Mouse (Mus musculus) heart, embryonic 11.5 days (tissue): Measurements from ENCODE around the gene Dnlz. TPM values are rescaled to one million over a fixed set of nuclear protein-coding genes. Genes with fewer than 3 reads are reported as not detected.
A peak's percentile ranks its signal among the peaks of the same experiment; 100 is the strongest.

Experiments
- ATAC-seq: fragments of 200-750 bp; cut with Nextera tagmentation; replicated peaks from 2 replicates; pipeline ENCODE4 v1.8.0; 2017; ENCODE audit warnings: moderate library complexity; ENCODE audit not compliant: insufficient number of reproducible peaks, low FRiP score, low TSS enrichment
- H3K27ac ChIP-seq: fragments of 300-500 bp; sonication (generic); 2 replicates; pipeline ENCODE4 v1.5.1; 2014; ENCODE audit warnings: mild to moderate bottlenecking, low read depth, low read length
- H3K27me3 ChIP-seq: fragments of 300-500 bp; sonication (generic); 2 replicates; pipeline ENCODE4 v1.6.1; 2014; ENCODE audit warnings: mild to moderate bottlenecking, low read length, mixed read lengths; ENCODE audit not compliant: control insufficient read depth, insufficient read depth
- H3K36me3 ChIP-seq: fragments of 300-500 bp; sonication (generic); 2 replicates; pipeline ENCODE4 v1.6.1; 2014; ENCODE audit warnings: mild to moderate bottlenecking, low read length, moderate library complexity, mixed read lengths; ENCODE audit not compliant: control insufficient read depth, insufficient read depth
- H3K4me1 ChIP-seq: fragments of 300-500 bp; sonication (generic); 2 replicates; pipeline ENCODE4 v1.6.1; 2014; ENCODE audit warnings: low read length; ENCODE audit not compliant: control insufficient read depth, insufficient read depth
- H3K4me2 ChIP-seq: fragments of 300-500 bp; sonication (generic); 2 replicates; pipeline ENCODE4 v1.6.1; 2014; ENCODE audit warnings: mild to moderate bottlenecking, moderate library complexity
- H3K4me3 ChIP-seq: fragments of 300-500 bp; sonication (generic); 2 replicates; pipeline ENCODE4 v1.5.1; 2014; ENCODE audit warnings: low read depth, low read length
- H3K9ac ChIP-seq: fragments of 300-500 bp; sonication (generic); 2 replicates; pipeline ENCODE4 v1.6.1; 2014; ENCODE audit warnings: mild to moderate bottlenecking, low read depth, low read length, moderate library complexity
- H3K9me3 ChIP-seq: fragments of 300-500 bp; sonication (generic); replicated peaks from 2 replicates; pipeline ENCODE4 v1.6.1; 2016; ENCODE audit warnings: low read length; ENCODE audit not compliant: control insufficient read depth
- WGBS: fragments of 180-500 bp; shearing (Covaris S2); extraction: QIAGEN DNeasy Blood & Tissue Kit; methylation state at CpG from one replicate; pipeline ENCODE4 v1.1.7; 2014; ENCODE audit not compliant: insufficient replicate concordance; 5-methylcytosine and 5-hydroxymethylcytosine counted together
- polyA plus RNA-seq: library from polyadenylated mRNA; unstranded; fragments of >200 nt; fragmentation: Nextera tagmentation; extraction: Ambion mirVana; gene quantifications from 2 replicates; pipeline ENCODE4 v1.2.1, GENCODE M21; 2014

Gene Dnlz
- polyA plus RNA-seq, 1 experiment from 2014 or later, result 26.3 TPM

DNA sequence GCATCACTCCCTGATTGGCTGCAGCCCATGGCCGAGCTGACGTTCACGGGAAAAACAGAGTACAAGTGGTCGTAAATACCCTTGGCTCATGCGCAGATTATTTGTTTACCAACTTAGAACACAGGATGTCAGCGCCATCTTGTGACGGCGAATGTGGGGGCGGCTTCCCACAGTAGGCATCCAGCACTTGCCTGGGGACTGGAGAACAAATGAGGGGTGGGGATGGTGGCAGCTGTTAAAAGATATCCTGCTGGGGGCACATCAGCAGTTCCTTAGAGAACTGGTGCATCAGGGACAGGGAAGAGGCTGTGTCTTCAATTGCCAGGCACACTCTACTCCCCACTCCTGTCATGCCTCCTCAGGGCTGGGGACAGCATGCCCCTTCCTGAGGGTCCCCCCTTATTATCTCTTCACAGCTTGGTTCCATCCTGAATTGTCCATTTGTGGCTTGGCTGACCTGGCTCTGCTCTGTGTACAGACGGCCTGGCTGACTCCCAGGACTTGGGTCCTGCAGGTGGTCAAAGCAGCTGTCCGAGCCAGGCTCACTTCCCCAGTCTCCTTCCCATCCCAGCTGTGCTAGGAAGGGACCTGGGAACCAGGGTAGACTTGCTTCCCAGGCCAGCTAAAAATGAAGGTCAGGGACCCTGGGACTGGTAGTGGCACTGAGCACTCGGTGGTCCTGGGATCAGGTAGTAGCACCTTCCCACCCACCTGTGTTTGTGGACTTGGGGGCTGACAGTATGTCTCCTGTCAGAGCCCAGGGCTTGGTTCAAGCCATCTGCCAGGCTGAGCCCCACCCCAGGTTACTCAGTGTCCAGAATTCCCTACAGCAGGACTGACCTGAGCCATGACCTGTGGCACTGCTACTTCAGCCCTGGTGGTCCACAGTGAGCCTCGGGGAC, 13.4 kb downstream of the Dnlz start:
- Histone ChIP-seq H3K9ac (no peak overlapping the region), H3K36me3 (peaks cover 5% of the 10 kb centered on the region; the same call in 1 of the 2 replicates), H3K9me3 (no peaks in the 10 kb centered on the region), H3K4me3 (no peak overlapping the region), H3K4me1 (peaks cover 26% of the 10 kb centered on the region), H3K4me2 (no peak overlapping the region), H3K27ac (no peak overlapping the region), H3K27me3 (no peaks in the 10 kb centered on the region)
- WGBS, result 90% methylated on average over 8 of the region's 13 CpGs
- no peak for ATAC-seq

DNA sequence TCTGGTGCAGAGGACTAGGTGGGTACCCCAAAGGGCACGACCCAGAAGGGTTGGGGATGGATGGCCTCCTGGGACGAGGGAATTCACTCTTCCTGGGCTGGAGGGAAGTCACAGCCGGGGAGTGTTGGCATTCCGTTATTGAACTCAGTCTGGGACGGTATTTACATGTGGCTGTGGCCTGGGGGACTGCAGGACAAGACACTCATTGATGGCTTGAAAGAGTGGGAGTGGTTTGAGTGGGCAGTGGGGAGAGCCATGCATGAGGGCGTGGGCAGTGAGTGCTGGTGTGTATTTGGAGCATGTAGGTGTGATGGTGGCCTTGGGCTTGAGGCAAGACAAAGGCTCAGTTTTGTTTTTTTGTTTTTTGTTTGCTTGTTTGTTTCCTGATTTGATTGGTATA, 21.2 kb downstream of the Dnlz start:
- Histone ChIP-seq H3K4me1 (peaks cover 9% of the 10 kb centered on the region), H3K4me3 (no peak overlapping the region), H3K4me2 (no peak overlapping the region), H3K9ac (no peak overlapping the region), H3K27me3 (no peaks in the 10 kb centered on the region), H3K9me3 (no peaks in the 10 kb centered on the region), H3K27ac (0 out of 2 replicates have a peak overlapping the region, but pooled peaks have one; percentile 29), H3K36me3 (peaks cover 21% of the 10 kb centered on the region)
- 74% methylated on average over 6 of the region's 6 CpGs for WGBS
- no peak for ATAC-seq

GRCm38 (mm10) chr2:26330056-26330468, 21.8 kb downstream of the Dnlz start:
- no peak for ATAC-seq

GRCm38 (mm10) chr2:26329402-26329801, 22.5 kb downstream of the Dnlz start:
- Histone ChIP-seq H3K27ac (peak overlapping the region; percentile 76), H3K9me3 (no peaks in the 10 kb centered on the region), H3K27me3 (no peaks in the 10 kb centered on the region), H3K4me2 (no peak overlapping the region), H3K4me3 (no peak overlapping the region), H3K9ac (no peak overlapping the region), H3K4me1 (peaks cover 16% of the 10 kb centered on the region), H3K36me3 (peaks cover 29% of the 10 kb centered on the region)
- WGBS, result 49% methylated on average over 8 of the region's 8 CpGs
- 0 out of 2 replicates have a peak, but pooled peaks have one; percentile 52 for ATAC-seq

More at GRCm38 (mm10) chr2:26330056-26330468, 21.8 kb downstream of the Dnlz start:
- H3K9me3 ChIP-seq, result no peaks in the 10 kb centered on the region
- H3K9ac ChIP-seq, result no peak overlapping the region; the same call in 1 of the 2 replicates
- H3K36me3 ChIP-seq, result peaks cover 27% of the 10 kb centered on the region
- H3K4me3 ChIP-seq, result no peak overlapping the region
- peaks cover 14% of the 10 kb centered on the region for H3K4me1 ChIP-seq
- no peak overlapping the region for H3K4me2 ChIP-seq
- no peaks in the 10 kb centered on the region for H3K27me3 ChIP-seq
- H3K27ac ChIP-seq, result peak overlapping the region; percentile 76
- 80% methylated on average over 4 of the region's 4 CpGs for WGBS

DNA sequence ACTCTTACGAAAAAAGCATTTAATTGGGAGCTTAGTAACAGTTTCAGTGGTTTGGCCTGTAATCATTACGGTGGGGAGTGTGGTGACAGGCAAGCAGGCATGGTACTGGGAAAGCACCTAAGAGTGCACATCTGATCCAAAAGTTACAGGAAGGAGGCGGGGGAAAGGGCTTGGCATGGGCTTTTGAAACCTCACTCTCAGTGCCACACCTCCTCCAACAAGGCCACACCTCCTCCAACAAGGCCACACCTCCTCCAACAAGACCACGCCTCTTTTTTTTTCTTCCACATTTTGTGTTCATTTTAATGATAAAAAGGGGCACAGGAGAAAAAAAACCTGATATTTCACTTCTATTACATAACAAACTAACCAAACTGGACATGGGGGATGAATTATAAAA, 24.1 kb downstream of the Dnlz start:
- peaks cover 16% of the 10 kb centered on the region for H3K4me1 ChIP-seq
- no peaks in the 10 kb centered on the region for H3K27me3 ChIP-seq
- H3K9ac ChIP-seq, result no peak overlapping the region
- no peaks in the 10 kb centered on the region for H3K9me3 ChIP-seq
- peaks cover 40% of the 10 kb centered on the region for H3K36me3 ChIP-seq
- H3K27ac ChIP-seq, result no peak overlapping the region
- H3K4me2 ChIP-seq, result no peak overlapping the region
- H3K4me3 ChIP-seq, result no peak overlapping the region
- 91% methylated on average over 4 of the region's 4 CpGs for WGBS
- ATAC-seq, result no peak

GRCm38 (mm10) chr2:26325386-26326181, 26.3 kb downstream of the Dnlz start:
- Histone ChIP-seq H3K36me3 (peaks cover 35% of the 10 kb centered on the region), H3K9ac (no peak overlapping the region), H3K27me3 (no peaks in the 10 kb centered on the region), H3K4me1 (peaks cover 16% of the 10 kb centered on the region), H3K27ac (peak overlapping the region; percentile 41), H3K9me3 (no peaks in the 10 kb centered on the region), H3K4me3 (no peak overlapping the region), H3K4me2 (no peak overlapping the region)
- ATAC-seq, result peak; percentile 56
- WGBS, result 57% methylated on average over 15 of the region's 15 CpGs

DNA sequence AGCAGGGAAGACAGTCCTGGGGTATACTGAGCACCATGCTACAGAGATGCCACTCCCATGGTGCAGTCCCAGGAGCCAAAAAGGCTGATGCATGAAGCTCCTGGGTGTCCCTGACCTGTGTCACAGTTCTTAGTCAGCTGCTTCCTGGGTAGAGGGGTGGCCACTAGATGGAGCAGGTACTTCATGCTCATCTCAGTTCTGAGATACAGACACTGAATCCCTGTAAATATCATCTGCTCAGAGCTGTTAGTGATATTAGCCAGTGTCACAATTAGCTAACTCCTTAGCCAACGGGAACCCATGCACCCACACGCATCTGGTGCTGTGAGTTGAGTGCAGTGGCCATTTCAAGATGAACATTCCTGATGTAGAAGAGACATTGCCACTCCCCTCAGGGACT, 27.0 kb downstream of the Dnlz start:
- peak overlapping the region; percentile 18; the same call in 1 of the 2 replicates for H3K27ac ChIP-seq
- H3K9ac ChIP-seq, result no peak overlapping the region
- no peaks in the 10 kb centered on the region for H3K9me3 ChIP-seq
- no peak overlapping the region for H3K4me2 ChIP-seq
- ATAC-seq, result no peak
- no peak overlapping the region for H3K4me3 ChIP-seq
- peaks cover 35% of the 10 kb centered on the region for H3K36me3 ChIP-seq
- H3K4me1 ChIP-seq, result peaks cover 15% of the 10 kb centered on the region
- WGBS, result 63% methylated on average over 2 of the region's 2 CpGs
- H3K27me3 ChIP-seq, result no peaks in the 10 kb centered on the region

DNA sequence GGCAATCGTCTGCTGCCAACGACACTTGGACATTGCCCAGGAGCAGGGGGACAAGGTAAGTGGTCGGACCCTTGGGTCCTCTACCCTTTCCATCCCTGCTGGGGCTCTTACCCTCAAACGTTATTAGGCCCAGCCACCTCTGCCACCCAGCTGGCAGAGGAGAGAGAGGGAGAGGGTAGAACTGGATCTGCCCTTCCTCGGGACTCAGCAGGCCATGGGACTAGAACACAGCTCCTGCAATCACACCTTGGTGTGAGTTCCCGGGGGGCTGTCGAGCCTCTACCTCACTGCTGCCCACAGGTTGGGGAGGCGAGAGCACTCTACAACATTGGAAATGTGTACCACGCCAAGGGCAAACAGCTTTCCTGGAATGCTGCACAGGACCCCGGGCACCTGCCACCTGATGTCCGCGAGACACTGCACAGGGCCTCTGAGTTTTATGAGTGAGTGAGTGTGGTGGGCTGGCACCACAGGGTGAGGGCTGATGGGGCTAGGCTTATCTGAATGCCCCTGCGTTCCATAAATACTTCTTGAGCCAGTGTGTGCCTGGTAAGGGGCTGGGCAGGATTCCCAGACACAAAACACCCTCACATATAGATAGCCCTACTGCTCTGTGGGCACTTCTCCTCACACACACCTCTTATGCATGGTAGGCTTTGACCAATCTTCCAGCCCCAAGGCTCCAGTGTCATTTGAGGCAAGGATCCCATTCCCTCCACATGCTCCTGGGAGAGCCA, 28.2 kb downstream of the Dnlz start:
- Histone ChIP-seq H3K9ac (no peak overlapping the region), H3K9me3 (no peaks in the 10 kb centered on the region), H3K4me3 (no peak overlapping the region), H3K27me3 (no peaks in the 10 kb centered on the region), H3K36me3 (peaks cover 35% of the 10 kb centered on the region), H3K4me2 (no peak overlapping the region), H3K4me1 (peaks cover 9% of the 10 kb centered on the region; the same call in 1 of the 2 replicates), H3K27ac (no peak overlapping the region)
- WGBS, result 80% methylated on average over 13 of the region's 13 CpGs
- ATAC-seq, result no peak
